Mouse (Mus musculus) thymus, adult 2 months (tissue): ENCODE measurements around the gene Mrps34.

ENCODE experiments used
- CTCF ChIP-seq: fragments of 200-500 bp; IDR thresholded peaks from 2 replicates; pipeline ENCODE4 v1.5.1; 2012; ENCODE audit warnings: mild to moderate bottlenecking, control low read depth, low read length, moderate library complexity, borderline replicate concordance; ENCODE audit not compliant: control insufficient read depth, poor library complexity, insufficient read depth; ENCODE audit errors: extremely low read depth
- POLR2A ChIP-seq: fragments of 200-500 bp; IDR thresholded peaks from 2 replicates; pipeline ENCODE4 v1.6.1; 2012; ENCODE audit warnings: mild to moderate bottlenecking, low read length, control low read depth, moderate library complexity; ENCODE audit not compliant: control insufficient read depth, poor library complexity, insufficient read depth; ENCODE audit errors: extremely low read depth

- TF ChIP-seq CTCF (no peak), POLR2A (no peak)
Measured at GRCm38 (mm10) chr17:24885356-24886133, 9.4 kb upstream of the Mrps34 start.
